ENCODE assay signal across 9 mouse cellular contexts in genomic region chr10:96934661-96935060, GRCm38 (mm10).
A peak's percentile ranks its signal among the peaks of the same experiment; 100 is the strongest.
DNase-seq lines count a peak whose midpoint lies in the region; ATAC-seq and TF ChIP-seq lines count a peak whose summit lies in the region.
"Had no signal": no experiment of that assay in that cellular context is flagged by ENCODE, and none has a peak within 500 bp of the region (broad histone marks: within the 10 kb centered on the region; RNA-seq: fewer than 3 reads in every experiment).

No protein-coding gene starts in this region.

- intact Hi-C loops in gastrocnemius, postnatal 36 days (cut with DNase I), result loop anchor here (2.0 kb wide), 1 partner anchor 722 kb away; no protein-coding TSS in a partner anchor

- 0 out of 2 replicates have a peak, but pooled peaks have one; percentile 53 for ATAC-seq in hindbrain, embryonic 11.5 days (ENCODE audit: low FRiP score)
- ATAC-seq in hindbrain, embryonic 13.5 days (ENCODE audit: low FRiP score), result no peak
- peak; percentile 80 for ATAC-seq in megakaryocyte progenitor cell, adult 5-6 weeks (replicated peaks; ENCODE audit: poor library complexity)

- no peak overlapping the region for H3K9ac ChIP-seq in hindbrain, embryonic 11.5 days (ENCODE audit: low read depth, low read length)
- H3K9ac ChIP-seq in hindbrain, embryonic 13.5 days, result no peak overlapping the region
- H3K9ac ChIP-seq in ES-E14 (ENCODE audit: insufficient read depth, low read depth, low read length, poor library complexity, severe bottlenecking), result no peak overlapping the region
- H3K9ac ChIP-seq: heart, embryonic 13.5 days had no signal

- no peak overlapping the region for H3K4me2 ChIP-seq in hindbrain, embryonic 11.5 days (replicated peaks; ENCODE audit: low read depth, low read length)
- H3K4me2 ChIP-seq in hindbrain, embryonic 13.5 days, result no peak overlapping the region
- H3K4me2 ChIP-seq: heart, embryonic 13.5 days had no signal

- 79% methylated on average over 4 of the region's 4 CpGs for WGBS in hindbrain, embryonic 11.5 days
- WGBS in hindbrain, embryonic 13.5 days, result 77% methylated on average over 4 of the region's 4 CpGs

- DNase-seq in hindbrain, embryonic 11.5 days (ENCODE audit: low spot score), result peak; percentile 54
- DNase-seq in ES-E14 (ENCODE audit: low read depth, low spot score), result peak; percentile 8
- DNase-seq in cerebellum, postnatal 10 days, result peak; percentile 85
- DNase-seq in gastrocnemius, postnatal 36 days, result peak; percentile 20 to 33
- DNase-seq in kidney, postnatal 4 days, result peak; percentile 77 to 82
- peak; percentile 18 for DNase-seq in telencephalon, adult 2 months (ENCODE audit: low read depth, low spot score)

- H3K4me3 ChIP-seq in hindbrain, embryonic 11.5 days (ENCODE audit: low read depth, low read length), result no peak overlapping the region
- no peak overlapping the region for H3K4me3 ChIP-seq in hindbrain, embryonic 13.5 days
- H3K4me3 ChIP-seq in ES-E14 (ENCODE audit: insufficient read depth in 1 of 2, low read depth in 1 of 2, low read length in 2 of 2, poor library complexity in 1 of 2, severe bottlenecking in 1 of 2), result no peak overlapping the region
- H3K4me3 ChIP-seq: heart, embryonic 13.5 days had no signal

- no peaks in the 10 kb centered on the region for H3K27me3 ChIP-seq in hindbrain, embryonic 11.5 days (ENCODE audit: control insufficient read depth, insufficient read depth, low read length)
- no peaks in the 10 kb centered on the region for H3K27me3 ChIP-seq in hindbrain, embryonic 13.5 days
- H3K27me3 ChIP-seq: heart, embryonic 13.5 days had no signal

- in situ Hi-C loops in ES-E14 (cut with MboI; ENCODE audit: low sequenced_read_pairs in 2 of 2, unreplicated experiment in 2 of 2), result no loop called here

- no peak overlapping the region for H3K27ac ChIP-seq in hindbrain, embryonic 11.5 days (ENCODE audit: low read depth, low read length)
- no peak overlapping the region for H3K27ac ChIP-seq in hindbrain, embryonic 13.5 days
- H3K27ac ChIP-seq in ES-E14 (ENCODE audit: insufficient read depth, low read depth, low read length, poor library complexity, severe bottlenecking), result no peak overlapping the region
- H3K27ac ChIP-seq: heart, embryonic 13.5 days had no signal

- no peaks in the 10 kb centered on the region for H3K4me1 ChIP-seq in hindbrain, embryonic 11.5 days (replicated peaks; ENCODE audit: control insufficient read depth, insufficient read depth, low read length)
- no peaks in the 10 kb centered on the region for H3K4me1 ChIP-seq in hindbrain, embryonic 13.5 days (replicated peaks)
- H3K4me1 ChIP-seq in ES-E14 (ENCODE audit: control insufficient read depth in 2 of 2, insufficient read depth in 2 of 2, low read length in 2 of 2, poor library complexity in 1 of 2), result no peaks in the 10 kb centered on the region
- H3K4me1 ChIP-seq: heart, embryonic 13.5 days had no signal

- no peaks in the 10 kb centered on the region for H3K9me3 ChIP-seq in hindbrain, embryonic 11.5 days (ENCODE audit: control insufficient read depth, low read length)
- no peaks in the 10 kb centered on the region for H3K9me3 ChIP-seq in hindbrain, embryonic 13.5 days
- H3K9me3 ChIP-seq in ES-E14 (ENCODE audit: control insufficient read depth, insufficient read depth, low read depth, low read length), result no peaks in the 10 kb centered on the region
- H3K9me3 ChIP-seq: heart, embryonic 13.5 days had no signal

- no peaks in the 10 kb centered on the region for H3K36me3 ChIP-seq in hindbrain, embryonic 11.5 days (ENCODE audit: control insufficient read depth, insufficient read depth, low read length)
- no peaks in the 10 kb centered on the region for H3K36me3 ChIP-seq in hindbrain, embryonic 13.5 days
- H3K36me3 ChIP-seq in ES-E14 (ENCODE audit: control insufficient read depth, insufficient read depth, low read length, poor library complexity, severe bottlenecking), result no peaks in the 10 kb centered on the region
- H3K36me3 ChIP-seq: heart, embryonic 13.5 days had no signal

TF ChIP-seq in ES-E14, 5 proteins besides CTCF, POLR2A, EP300 and RAD21:
- TF ChIP-seq ZC3H11A (IDR thresholded peaks at IDR 0.05; ENCODE audit: borderline replicate concordance, low read depth, low read length), result no peak
- no peak for TF ChIP-seq CHD2 (IDR thresholded peaks at IDR 0.05; ENCODE audit: low read depth, low read length)
- no peak for TF ChIP-seq MAFK (IDR thresholded peaks at IDR 0.05; ENCODE audit: insufficient read depth, low read depth, low read length)
- TF ChIP-seq ZNF384 (IDR thresholded peaks at IDR 0.05; ENCODE audit: low read depth, low read length), result no peak
- no peak for TF ChIP-seq HCFC1 (IDR thresholded peaks at IDR 0.05; ENCODE audit: borderline replicate concordance, insufficient read depth, low read length)

Comparison
In these comparisons a context has a peak if more than half of its experiments do, and no peak if none do; other contexts are left out.
1. DNase-seq: peak in every context shown above with its lines; median percentile 85 in cerebellum, postnatal 10 days; 80 in kidney, postnatal 4 days; 54 in hindbrain, embryonic 11.5 days; 26 in gastrocnemius, postnatal 36 days; 18 in telencephalon, adult 2 months; 8 in ES-E14.